Mouse (Mus musculus): ENCODE data around the gene Cntd1. TPM values are rescaled to one million over a fixed set of nuclear protein-coding genes. Genes with fewer than 3 reads are reported as not detected.

Cntd1 gene
- polyA plus RNA-seq, 1 experiment = 1.6 TPM

GRCm38 (mm10) chr11:101233240-101233639 lies 45.6 kb upstream of the Cntd1 start:
- 57% methylated on average over 1 of the region's 1 CpGs for whole genome bisulfite sequencing
- Histone ChIP-seq H3K27ac (ENCODE audit: insufficient read depth, low read depth, low read length) (peak overlapping the region; percentile 12; the same call in 1 of the 2 replicates), H3K4me1 (ENCODE audit: control insufficient read depth, insufficient read depth, low read length) (peaks cover 27% of the 10 kb centered on the region; the same call in 1 of the 2 replicates)

GRCm38 (mm10) chr11:101234124-101234523 lies 44.7 kb upstream of the Cntd1 start:
- no peak overlapping the region for H3K4me3 ChIP-seq (ENCODE audit: insufficient read depth, low read depth, low read length)
- no peak overlapping the region for H3K27ac ChIP-seq (ENCODE audit: insufficient read depth, low read depth, low read length)
- no peak for DNase-seq
- H3K27me3 ChIP-seq (replicated peaks; ENCODE audit: control insufficient read depth, insufficient read depth, low read length) = no peaks in the 10 kb centered on the region
- no peak for TF ChIP-seq POLR2A (IDR thresholded peaks at IDR 0.05; ENCODE audit: low read depth, low read length)
- H3K36me3 ChIP-seq (ENCODE audit: control insufficient read depth, insufficient read depth, low read length) = no peaks in the 10 kb centered on the region
- H3K4me1 ChIP-seq (ENCODE audit: control insufficient read depth, insufficient read depth, low read length) = peaks cover 27% of the 10 kb centered on the region; the same call in 1 of the 2 replicates

More at GRCm38 (mm10) chr11:101233240-101233639, 45.6 kb upstream of the Cntd1 start:
- TF ChIP-seq CTCF (conservative IDR thresholded peaks at IDR 0.05; ENCODE audit: insufficient read depth, insufficient read length, low read depth, low read length) (no peak), POLR2A (IDR thresholded peaks at IDR 0.05; ENCODE audit: low read depth, low read length) (no peak)
- DNase-seq = no peak
- Histone ChIP-seq H3K4me3 (ENCODE audit: insufficient read depth, low read depth, low read length) (no peak overlapping the region), H3K36me3 (ENCODE audit: control insufficient read depth, insufficient read depth, low read length) (no peaks in the 10 kb centered on the region), H3K27me3 (replicated peaks; ENCODE audit: control insufficient read depth, insufficient read depth, low read length) (no peaks in the 10 kb centered on the region)

GRCm38 (mm10) chr11:101235429-101235828 lies 43.4 kb upstream of the Cntd1 start:
- H3K4me3 ChIP-seq (ENCODE audit: insufficient read depth, low read depth, low read length) = no peak overlapping the region
- TF ChIP-seq POLR2A (IDR thresholded peaks at IDR 0.05; ENCODE audit: low read depth, low read length) = no peak
- no peaks in the 10 kb centered on the region for H3K27me3 ChIP-seq (replicated peaks; ENCODE audit: control insufficient read depth, insufficient read depth, low read length)
- DNase-seq = no peak
- H3K27ac ChIP-seq (ENCODE audit: insufficient read depth, low read depth, low read length) = no peak overlapping the region
- H3K36me3 ChIP-seq (ENCODE audit: control insufficient read depth, insufficient read depth, low read length) = no peaks in the 10 kb centered on the region
- H3K4me1 ChIP-seq (ENCODE audit: control insufficient read depth, insufficient read depth, low read length) = peaks cover 20% of the 10 kb centered on the region; the same call in 1 of the 2 replicates

GRCm38 (mm10) chr11:101236782-101237181 lies 42.0 kb upstream of the Cntd1 start:
- no peak for TF ChIP-seq CTCF (conservative IDR thresholded peaks at IDR 0.05; ENCODE audit: insufficient read depth, insufficient read length, low read depth, low read length)
- TF ChIP-seq POLR2A (IDR thresholded peaks at IDR 0.05; ENCODE audit: low read depth, low read length) = no peak
- no peak overlapping the region for H3K4me3 ChIP-seq (ENCODE audit: insufficient read depth, low read depth, low read length)
- no peaks in the 10 kb centered on the region for H3K27me3 ChIP-seq (replicated peaks; ENCODE audit: control insufficient read depth, insufficient read depth, low read length)
- H3K27ac ChIP-seq (ENCODE audit: insufficient read depth, low read depth, low read length) = no peak overlapping the region
- H3K4me1 ChIP-seq (ENCODE audit: control insufficient read depth, insufficient read depth, low read length) = peaks cover 8% of the 10 kb centered on the region; the same call in 1 of the 2 replicates
- DNase-seq = no peak
- 90% methylated on average over 5 of the region's 5 CpGs for WGBS
- no peaks in the 10 kb centered on the region for H3K36me3 ChIP-seq (ENCODE audit: control insufficient read depth, insufficient read depth, low read length)

- no peak overlapping the region for H3K27ac ChIP-seq (ENCODE audit: insufficient read depth, low read depth, low read length)
- H3K27me3 ChIP-seq (replicated peaks; ENCODE audit: control insufficient read depth, insufficient read depth, low read length) = no peaks in the 10 kb centered on the region
- no peak for DNase-seq
- 57% methylated on average over 5 of the region's 5 CpGs for WGBS
- H3K36me3 ChIP-seq (ENCODE audit: control insufficient read depth, insufficient read depth, low read length) = no peaks in the 10 kb centered on the region
- TF ChIP-seq CTCF (conservative IDR thresholded peaks at IDR 0.05; ENCODE audit: insufficient read depth, insufficient read length, low read depth, low read length) (no peak), POLR2A (IDR thresholded peaks at IDR 0.05; ENCODE audit: low read depth, low read length) (no peak)
- no peaks in the 10 kb centered on the region; the same call in 1 of the 2 replicates for H3K4me1 ChIP-seq (ENCODE audit: control insufficient read depth, insufficient read depth, low read length)
- no peak overlapping the region for H3K4me3 ChIP-seq (ENCODE audit: insufficient read depth, low read depth, low read length)
Measured at GRCm38 (mm10) chr11:101238071-101238647, 40.7 kb upstream of the Cntd1 start.

GRCm38 (mm10) chr11:101245071-101245470 lies 33.7 kb upstream of the Cntd1 start:
- WGBS = 40% methylated on average over 4 of the region's 4 CpGs
- DNase-seq = peak; percentile 77
- peak overlapping the region; percentile 63 for H3K27ac ChIP-seq (ENCODE audit: insufficient read depth, low read depth, low read length)
- no peak overlapping the region for H3K4me3 ChIP-seq (ENCODE audit: insufficient read depth, low read depth, low read length)
- H3K27me3 ChIP-seq (replicated peaks; ENCODE audit: control insufficient read depth, insufficient read depth, low read length) = no peaks in the 10 kb centered on the region
- TF ChIP-seq CTCF (conservative IDR thresholded peaks at IDR 0.05; ENCODE audit: insufficient read depth, insufficient read length, low read depth, low read length) = no peak
- TF ChIP-seq POLR2A (IDR thresholded peaks at IDR 0.05; ENCODE audit: low read depth, low read length) = no peak
- H3K4me1 ChIP-seq (ENCODE audit: control insufficient read depth, insufficient read depth, low read length) = peaks cover 12% of the 10 kb centered on the region; the same call in 1 of the 2 replicates
- H3K36me3 ChIP-seq (ENCODE audit: control insufficient read depth, insufficient read depth, low read length) = no peaks in the 10 kb centered on the region

- DNase-seq = peak; percentile 70
- TF ChIP-seq POLR2A (IDR thresholded peaks at IDR 0.05; ENCODE audit: low read depth, low read length) = no peak
- TF ChIP-seq CTCF (conservative IDR thresholded peaks at IDR 0.05; ENCODE audit: insufficient read depth, insufficient read length, low read depth, low read length) = no peak
- Histone ChIP-seq H3K27ac (ENCODE audit: insufficient read depth, low read depth, low read length) (peak within 1 kb of the TSS; percentile 63), H3K27me3 (replicated peaks; ENCODE audit: control insufficient read depth, insufficient read depth, low read length) (no peaks in the 10 kb centered on the region), H3K4me3 (ENCODE audit: insufficient read depth, low read depth, low read length) (peak within 1 kb of the TSS; percentile 55), H3K4me1 (ENCODE audit: control insufficient read depth, insufficient read depth, low read length) (peaks cover 12% of the 10 kb centered on the region; the same call in 1 of the 2 replicates), H3K36me3 (ENCODE audit: control insufficient read depth, insufficient read depth, low read length) (no peaks in the 10 kb centered on the region)
- WGBS = 4% methylated on average over 63 of the region's 63 CpGs
Measured at GRCm38 (mm10) chr11:101245855-101246701, 32.7 kb upstream of the Cntd1 start, which contains the start of gene Ramp2. Gene Ramp2, plus strand, starts transcription at chr11:101246028.
